In genomic region chr19:58859357-58859756, GRCm38 (mm10) we compare ENCODE assay signal across 8 mouse cellular contexts.
A peak's percentile ranks its signal among the peaks of the same experiment; 100 is the strongest.
DNase-seq lines count a peak whose midpoint lies in the region; ATAC-seq lines count a peak whose summit lies in the region.

No protein-coding gene starts in this region.

- no peak for ATAC-seq in heart, embryonic 16.5 days (replicated peaks; ENCODE audit: extremely low read depth, insufficient read depth, low FRiP score)
- ATAC-seq in forebrain, embryonic 14.5 days = no peak
- no peak for ATAC-seq in midbrain, embryonic 12.5 days (ENCODE audit: low FRiP score, low read depth)

- DNase-seq in heart, postnatal 10 days = no peak
- peak; percentile 61 for DNase-seq in R1 (ENCODE audit: low read depth, low spot score)
- DNase-seq in forebrain, embryonic 14.5 days (ENCODE audit: low spot score) = peak; percentile 17
- DNase-seq in ovary, postnatal 14 days (ENCODE audit: low spot score) = no peak
- DNase-seq in testis, postnatal 10 days (ENCODE audit: low spot score) = no peak
- DNase-seq in ovary, postnatal 10 days (ENCODE audit: low spot score) = no peak

- no peak overlapping the region for H3K27ac ChIP-seq in heart, embryonic 16.5 days (ENCODE audit: low read length)
- H3K27ac ChIP-seq in forebrain, embryonic 14.5 days (ENCODE audit: low read depth, low read length) = peak overlapping the region; percentile 40
- peak overlapping the region; percentile 75 for H3K27ac ChIP-seq in midbrain, embryonic 12.5 days (replicated peaks)

- no peaks in the 10 kb centered on the region; the same call in 1 of the 2 replicates for H3K27me3 ChIP-seq in heart, embryonic 16.5 days (ENCODE audit: control insufficient read depth, insufficient read depth, low read length)
- H3K27me3 ChIP-seq in forebrain, embryonic 14.5 days (replicated peaks; ENCODE audit: control insufficient read depth, insufficient read depth, low read length) = 0 out of 2 replicates have a peak, but pooled peaks cover 4% of the 10 kb centered on the region
- H3K27me3 ChIP-seq in midbrain, embryonic 12.5 days = peaks cover 21% of the 10 kb centered on the region

- H3K4me3 ChIP-seq in heart, embryonic 16.5 days (ENCODE audit: low read length) = peak overlapping the region; percentile 69
- peak overlapping the region; percentile 56 for H3K4me3 ChIP-seq in forebrain, embryonic 14.5 days (ENCODE audit: low read depth, low read length)
- H3K4me3 ChIP-seq in midbrain, embryonic 12.5 days = peak overlapping the region; percentile 56

- no peaks in the 10 kb centered on the region for H3K36me3 ChIP-seq in heart, embryonic 16.5 days (ENCODE audit: control insufficient read depth, insufficient read depth)
- no peaks in the 10 kb centered on the region for H3K36me3 ChIP-seq in forebrain, embryonic 14.5 days (ENCODE audit: control insufficient read depth, insufficient read depth, low read length)
- no peaks in the 10 kb centered on the region for H3K36me3 ChIP-seq in midbrain, embryonic 12.5 days

- intact Hi-C loops in heart, postnatal 10 days (cut with DNase I) = no loop called here

- peak overlapping the region; percentile 81 for H3K4me2 ChIP-seq in heart, embryonic 16.5 days (ENCODE audit: low read depth, low read length)
- peak overlapping the region; percentile 90 for H3K4me2 ChIP-seq in forebrain, embryonic 14.5 days (ENCODE audit: low read length)
- peak overlapping the region; percentile 76 for H3K4me2 ChIP-seq in midbrain, embryonic 12.5 days (replicated peaks)

- no peaks in the 10 kb centered on the region for H3K9me3 ChIP-seq in heart, embryonic 16.5 days (replicated peaks; ENCODE audit: control insufficient read depth, low read length)
- H3K9me3 ChIP-seq in forebrain, embryonic 14.5 days (replicated peaks; ENCODE audit: control insufficient read depth, low read length) = no peaks in the 10 kb centered on the region
- 0 out of 2 replicates have a peak, but pooled peaks cover 3% of the 10 kb centered on the region for H3K9me3 ChIP-seq in midbrain, embryonic 12.5 days

- 39% methylated on average over 6 of the region's 6 CpGs for WGBS in heart, embryonic 16.5 days
- WGBS in forebrain, embryonic 14.5 days = 11% methylated on average over 6 of the region's 6 CpGs
- WGBS in midbrain, embryonic 12.5 days = 14% methylated on average over 6 of the region's 6 CpGs

- peak overlapping the region; percentile 81 for H3K9ac ChIP-seq in heart, embryonic 16.5 days (ENCODE audit: low read length)
- H3K9ac ChIP-seq in forebrain, embryonic 14.5 days (ENCODE audit: low read length) = peak overlapping the region; percentile 68
- peak overlapping the region; percentile 66 for H3K9ac ChIP-seq in midbrain, embryonic 12.5 days (replicated peaks)

- H3K4me1 ChIP-seq in heart, embryonic 16.5 days (ENCODE audit: control insufficient read depth, insufficient read depth, low read length) = peaks cover 19% of the 10 kb centered on the region
- H3K4me1 ChIP-seq in forebrain, embryonic 14.5 days (ENCODE audit: control insufficient read depth, insufficient read depth, low read length) = 0 out of 2 replicates have a peak, but pooled peaks cover 11% of the 10 kb centered on the region
- H3K4me1 ChIP-seq in midbrain, embryonic 12.5 days = peaks cover 22% of the 10 kb centered on the region

Comparison
In these comparisons a context has a peak if more than half of its experiments do, and no peak if none do; other contexts are left out.
1. DNase-seq: peak in R1 (single experiment) and forebrain, embryonic 14.5 days (single experiment); none in heart, postnatal 10 days (0 of 2), ovary, postnatal 14 days (single experiment), testis, postnatal 10 days (single experiment) and ovary, postnatal 10 days (single experiment).
2. Peak in every context shown above with its lines, with median percentiles within 50 percentile points of each other: H3K4me2 ChIP-seq, H3K4me3 ChIP-seq and H3K9ac ChIP-seq.